Mouse (Mus musculus) embryonic facial prominence, embryonic 13.5 days (tissue): ENCODE measurements around the gene Pold4. TPM values are rescaled to one million over a fixed set of nuclear protein-coding genes. Genes with fewer than 3 reads are reported as not detected.

Experiments used
- ATAC-seq: fragments of 200-750 bp; cut with Nextera tagmentation; 2 replicates; pipeline ENCODE4 v1.8.0; 2017; ENCODE audit warnings: low read depth; ENCODE audit not compliant: insufficient number of reproducible peaks, insufficient read depth, low FRiP score, low TSS enrichment
- H3K27ac ChIP-seq: fragments of 300-500 bp; sonication (generic); 2 replicates; pipeline ENCODE4 v1.5.1; 2015; ENCODE audit warnings: moderate library complexity, mild to moderate bottlenecking, inconsistent platforms
- H3K27me3 ChIP-seq: fragments of 300-500 bp; sonication (generic); 2 replicates; pipeline ENCODE4 v1.6.1; 2015; ENCODE audit warnings: mild to moderate bottlenecking, inconsistent platforms
- H3K36me3 ChIP-seq: fragments of 300-500 bp; sonication (generic); 2 replicates; pipeline ENCODE4 v1.6.1; 2015; ENCODE audit warnings: mild to moderate bottlenecking, inconsistent platforms
- H3K4me1 ChIP-seq: fragments of 300-500 bp; sonication (generic); 2 replicates; pipeline ENCODE4 v1.6.1; 2015; ENCODE audit warnings: inconsistent platforms
- H3K4me2 ChIP-seq: fragments of 300-500 bp; sonication (generic); 2 replicates; pipeline ENCODE4 v1.6.1; 2015; ENCODE audit warnings: moderate library complexity, mild to moderate bottlenecking, inconsistent platforms
- H3K4me3 ChIP-seq: fragments of 300-500 bp; sonication (generic); 2 replicates; pipeline ENCODE4 v1.5.1; 2015; ENCODE audit warnings: mild to moderate bottlenecking, inconsistent platforms
- H3K9ac ChIP-seq: fragments of 300-500 bp; sonication (generic); 2 replicates; pipeline ENCODE4 v1.6.1; 2015; ENCODE audit warnings: mild to moderate bottlenecking, inconsistent platforms
- H3K9me3 ChIP-seq: fragments of 300-500 bp; sonication (generic); 2 replicates; pipeline ENCODE4 v1.6.1; 2016; ENCODE audit warnings: inconsistent platforms
- WGBS: fragments of 180-500 bp; shearing (Covaris S2); methylation state at CpG from one replicate; pipeline ENCODE4 v1.1.7; 2015; ENCODE audit warnings: mixed read lengths; 5-methylcytosine and 5-hydroxymethylcytosine counted together
- polyA plus RNA-seq: library from polyadenylated mRNA; unstranded; fragments of >200 nt; fragmentation: Nextera tagmentation; extraction: Ambion mirVana; gene quantifications from 2 replicates; pipeline ENCODE4 v1.2.1, GENCODE M21; 2015

The Pold4 gene
- polyA plus RNA-seq, 1 experiment from 2014 or later, result 21.2 TPM

- Histone ChIP-seq H3K9ac (no peak overlapping the region), H3K4me3 (no peak overlapping the region), H3K4me2 (no peak overlapping the region), H3K4me1 (peaks cover 15% of the 10 kb centered on the region), H3K36me3 (peaks cover 12% of the 10 kb centered on the region; the same call in 1 of the 2 replicates), H3K9me3 (no peaks in the 10 kb centered on the region), H3K27me3 (no peaks in the 10 kb centered on the region), H3K27ac (no peak overlapping the region)
- WGBS, result 52% methylated on average over 8 of the region's 8 CpGs
- no peak for ATAC-seq
Observed at GRCm38 (mm10) chr19:4261038-4261698, 29.5 kb downstream of the Pold4 start.

DNA sequence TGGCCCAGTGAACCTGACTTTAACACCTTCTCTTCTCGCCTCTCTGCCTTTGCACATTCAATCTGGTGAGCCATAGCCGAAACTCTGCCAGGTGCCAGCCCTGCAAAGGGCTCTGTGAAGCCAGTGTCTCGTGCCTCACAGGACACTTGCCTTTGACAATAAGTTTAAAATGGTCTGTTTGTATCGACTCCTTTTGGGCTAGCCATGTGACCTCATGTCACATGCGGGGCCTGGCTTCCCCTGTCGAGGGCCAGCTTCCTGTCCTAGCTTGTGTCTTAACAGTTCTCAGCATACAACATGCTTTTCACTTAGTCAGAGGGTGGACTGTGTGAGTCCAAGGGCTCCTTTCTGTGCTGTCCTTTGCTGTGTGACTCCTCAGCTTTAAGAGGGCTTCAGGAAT, 31.1 kb downstream of the Pold4 start:
- H3K9ac ChIP-seq, result 0 out of 2 replicates have a peak overlapping the region, but pooled peaks have one; percentile 2

GRCm38 (mm10) chr19:4263702-4264101, 32.0 kb downstream of the Pold4 start:
- H3K36me3 ChIP-seq, result peaks cover 12% of the 10 kb centered on the region; the same call in 1 of the 2 replicates
- 0 out of 2 replicates have a peak overlapping the region, but pooled peaks have one; percentile 6 for H3K9ac ChIP-seq
- H3K27ac ChIP-seq, result no peak overlapping the region
- WGBS, result 69% methylated on average over 14 of the region's 14 CpGs
- H3K4me1 ChIP-seq, result peaks cover 9% of the 10 kb centered on the region
- no peak overlapping the region for H3K4me2 ChIP-seq
- no peaks in the 10 kb centered on the region for H3K9me3 ChIP-seq
- H3K4me3 ChIP-seq, result no peak overlapping the region
- H3K27me3 ChIP-seq, result peaks cover 11% of the 10 kb centered on the region; the same call in 1 of the 2 replicates
- ATAC-seq, result no peak

More for the DNA sequence above, 31.1 kb downstream of the Pold4 start:
- WGBS, result 73% methylated on average over 6 of the region's 6 CpGs
- no peak overlapping the region for H3K27ac ChIP-seq
- H3K9me3 ChIP-seq, result no peaks in the 10 kb centered on the region
- peaks cover 7% of the 10 kb centered on the region for H3K4me1 ChIP-seq
- H3K36me3 ChIP-seq, result peaks cover 12% of the 10 kb centered on the region; the same call in 1 of the 2 replicates
- no peak overlapping the region for H3K4me3 ChIP-seq
- no peak overlapping the region for H3K4me2 ChIP-seq
- peaks cover 2% of the 10 kb centered on the region; the same call in 1 of the 2 replicates for H3K27me3 ChIP-seq
- ATAC-seq, result no peak

DNA sequence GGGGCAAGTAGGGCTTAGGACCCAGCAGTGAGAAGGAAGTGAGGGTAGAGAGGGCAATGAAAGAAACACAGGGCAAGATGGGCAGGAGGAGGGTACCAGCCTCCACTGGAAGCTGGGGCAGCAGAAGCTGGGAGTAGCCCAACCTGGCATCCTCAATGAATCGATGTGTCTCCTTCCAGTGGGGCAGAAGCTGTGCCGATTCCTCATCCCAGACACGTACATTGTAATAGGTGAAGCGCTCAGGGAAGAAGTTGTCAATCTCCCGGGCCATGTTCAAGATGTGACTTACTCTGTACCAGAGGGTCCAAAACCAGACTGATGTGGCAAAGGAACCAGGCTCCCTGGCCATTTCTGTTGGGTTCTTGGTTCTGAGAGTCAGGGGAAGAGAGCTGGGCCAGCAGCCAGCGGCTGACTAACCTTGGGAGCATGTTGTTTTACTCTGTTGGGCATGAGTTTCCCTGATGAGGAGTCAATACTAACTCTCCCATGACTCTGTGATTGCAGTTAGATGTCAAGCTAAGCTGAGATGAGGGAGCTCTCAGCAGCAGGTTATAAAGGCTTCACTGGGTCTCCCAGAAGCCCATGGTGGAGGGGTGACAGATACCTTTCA, 32.6 kb downstream of the Pold4 start:
- no peaks in the 10 kb centered on the region for H3K9me3 ChIP-seq
- no peak overlapping the region for H3K9ac ChIP-seq
- no peak for ATAC-seq
- H3K4me3 ChIP-seq, result no peak overlapping the region
- WGBS, result 92% methylated on average over 6 of the region's 6 CpGs
- H3K27me3 ChIP-seq, result peaks cover 17% of the 10 kb centered on the region; the same call in 1 of the 2 replicates
- H3K4me1 ChIP-seq, result peaks cover 15% of the 10 kb centered on the region
- no peak overlapping the region for H3K27ac ChIP-seq
- no peak overlapping the region for H3K4me2 ChIP-seq
- H3K36me3 ChIP-seq, result peaks cover 12% of the 10 kb centered on the region; the same call in 1 of the 2 replicates

DNA sequence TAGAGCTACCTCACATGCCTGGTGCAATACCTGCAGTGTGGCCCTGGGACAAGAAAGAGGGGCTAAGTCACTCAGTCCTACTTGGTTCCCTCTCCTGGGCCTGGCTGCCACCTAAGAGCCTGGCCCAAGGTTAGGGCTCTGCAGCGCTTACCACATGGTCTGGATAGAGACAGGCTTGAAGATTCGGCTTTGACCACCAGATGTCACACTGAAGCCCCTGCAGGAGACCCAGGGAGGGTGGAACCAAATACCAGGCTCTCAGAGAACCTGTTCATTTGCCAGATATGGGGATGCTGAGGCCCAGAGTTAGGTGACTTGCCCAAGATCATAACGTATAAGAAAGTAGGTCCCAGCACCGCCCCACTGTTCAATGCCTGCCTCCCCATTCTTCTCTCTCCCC, 34.3 kb downstream of the Pold4 start:
- peaks cover 30% of the 10 kb centered on the region for H3K27me3 ChIP-seq
- no peak overlapping the region for H3K4me2 ChIP-seq
- no peaks in the 10 kb centered on the region for H3K9me3 ChIP-seq
- ATAC-seq, result no peak
- peaks cover 16% of the 10 kb centered on the region for H3K36me3 ChIP-seq
- no peak overlapping the region for H3K27ac ChIP-seq
- WGBS, result 67% methylated on average over 4 of the region's 4 CpGs
- H3K4me3 ChIP-seq, result no peak overlapping the region
- no peak overlapping the region for H3K9ac ChIP-seq
- peaks cover 14% of the 10 kb centered on the region for H3K4me1 ChIP-seq

DNA sequence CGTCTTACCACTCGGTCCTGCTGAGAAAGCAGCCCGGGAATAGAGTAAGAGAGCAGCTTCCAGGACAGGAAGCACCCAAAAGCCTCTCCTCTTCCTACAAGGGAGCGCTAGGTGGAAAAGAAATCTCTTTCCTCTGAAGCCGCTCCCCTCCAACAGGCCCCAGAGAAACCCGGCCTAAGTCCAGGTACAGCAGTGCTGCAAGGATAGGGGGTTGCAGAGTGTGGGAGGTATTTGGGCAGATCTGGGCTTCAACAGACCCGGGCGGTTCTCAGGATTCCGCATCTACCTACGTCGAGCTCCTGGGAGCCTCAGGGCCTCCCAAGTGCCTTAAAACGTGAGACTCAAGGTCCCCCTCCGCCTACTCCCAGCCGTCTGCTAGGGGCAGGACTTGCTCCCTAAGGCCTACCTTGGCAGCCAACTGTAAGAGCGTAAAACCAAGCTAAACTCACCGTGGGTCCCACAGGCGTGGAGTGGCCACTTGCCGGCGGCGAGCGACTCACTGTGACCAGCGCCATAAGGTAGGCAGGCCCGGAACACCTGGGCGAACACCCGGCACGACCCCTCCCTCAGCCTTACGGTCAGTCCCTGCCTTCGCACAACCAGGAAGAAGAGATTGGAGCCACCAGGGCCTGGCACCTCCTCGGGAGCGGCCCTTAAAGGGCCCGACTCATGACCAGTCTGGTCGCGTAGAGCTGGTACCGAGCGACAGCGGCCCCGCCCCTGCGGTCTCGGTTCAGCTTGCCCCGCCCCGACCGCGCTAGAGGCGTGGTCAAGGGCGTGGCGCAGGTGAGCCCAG, 37.1 kb downstream of the Pold4 start, which contains the start of gene Ssh3:
Gene Ssh3 (minus strand): TSS at position 615 of the 796 bp plus-strand sequence.
- H3K36me3 ChIP-seq, result peaks cover 34% of the 10 kb centered on the region
- peaks cover 30% of the 10 kb centered on the region for H3K27me3 ChIP-seq
- peak within 1 kb of the TSS; percentile 74 for H3K4me2 ChIP-seq
- peaks cover 14% of the 10 kb centered on the region for H3K4me1 ChIP-seq
- ATAC-seq, result peak; percentile 78
- H3K9me3 ChIP-seq, result no peaks in the 10 kb centered on the region
- peak within 1 kb of the TSS; percentile 58 for H3K4me3 ChIP-seq
- H3K9ac ChIP-seq, result peak within 1 kb of the TSS; percentile 76
- WGBS, result 4% methylated on average over 46 of the region's 46 CpGs
- H3K27ac ChIP-seq, result 0 out of 2 replicates have a peak within 1 kb of the TSS, but pooled peaks have one; percentile 19

GRCm38 (mm10) chr19:4270187-4270586, 38.5 kb downstream of the Pold4 start:
- Histone ChIP-seq H3K4me1 (peaks cover 14% of the 10 kb centered on the region), H3K9ac (no peak overlapping the region), H3K27me3 (peaks cover 30% of the 10 kb centered on the region), H3K27ac (no peak overlapping the region), H3K9me3 (no peaks in the 10 kb centered on the region), H3K4me2 (no peak overlapping the region), H3K36me3 (peaks cover 25% of the 10 kb centered on the region), H3K4me3 (no peak overlapping the region)
- ATAC-seq, result no peak
- 65% methylated on average over 6 of the region's 6 CpGs for WGBS

DNA sequence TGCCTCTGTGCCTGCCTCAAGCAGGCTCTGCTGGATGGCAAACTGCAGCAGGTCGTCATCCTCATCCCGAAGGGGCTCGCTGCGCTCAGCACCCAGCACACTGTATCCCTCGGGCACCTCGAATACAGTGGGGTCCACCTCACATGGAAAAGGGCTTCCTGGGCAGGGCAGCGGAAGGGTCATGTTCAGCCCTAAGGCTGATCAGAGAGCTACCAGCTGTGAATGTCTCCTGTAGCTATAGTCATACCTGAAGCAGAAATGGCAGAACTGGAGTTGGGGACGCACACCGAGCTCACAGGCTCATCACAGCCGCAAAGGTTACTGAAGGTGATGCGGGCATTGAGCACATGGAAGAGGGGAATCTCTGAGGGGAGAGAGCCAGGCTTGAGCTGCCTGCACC, 39.3 kb downstream of the Pold4 start:
- Histone ChIP-seq H3K4me2 (no peak overlapping the region), H3K4me1 (peaks cover 14% of the 10 kb centered on the region), H3K9ac (no peak overlapping the region), H3K27ac (no peak overlapping the region), H3K36me3 (peaks cover 21% of the 10 kb centered on the region), H3K27me3 (peaks cover 30% of the 10 kb centered on the region), H3K9me3 (peaks cover 3% of the 10 kb centered on the region; the same call in 1 of the 2 replicates), H3K4me3 (no peak overlapping the region)
- 92% methylated on average over 11 of the region's 11 CpGs for WGBS
- ATAC-seq, result no peak

DNA sequence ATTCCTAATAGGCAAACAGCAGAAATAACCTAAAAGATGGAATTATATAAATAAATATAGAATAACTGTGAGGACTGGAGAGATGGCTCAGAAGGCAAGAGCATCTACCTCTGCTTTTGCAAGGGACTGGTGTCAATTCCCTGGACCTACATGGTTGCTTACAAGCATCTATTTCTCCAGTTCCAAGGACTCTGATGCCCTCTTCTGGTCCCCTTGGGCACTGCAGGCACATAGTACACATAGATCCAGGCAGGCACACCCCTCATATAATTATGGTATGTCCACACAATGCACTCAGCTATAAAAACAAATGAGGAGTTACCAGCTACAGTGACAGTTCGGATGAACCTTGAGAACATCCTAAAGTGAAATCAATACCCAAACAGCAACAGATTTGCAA, 47.8 kb downstream of the Pold4 start:
- peaks cover 3% of the 10 kb centered on the region; the same call in 1 of the 2 replicates for H3K9me3 ChIP-seq
- ATAC-seq, result no peak
- 97% methylated on average over 1 of the region's 1 CpGs for WGBS
- no peaks in the 10 kb centered on the region for H3K27me3 ChIP-seq
- no peak overlapping the region for H3K27ac ChIP-seq
- no peak overlapping the region for H3K4me2 ChIP-seq
- H3K9ac ChIP-seq, result no peak overlapping the region
- peaks cover 16% of the 10 kb centered on the region for H3K4me1 ChIP-seq
- H3K4me3 ChIP-seq, result no peak overlapping the region
- H3K36me3 ChIP-seq, result peaks cover 17% of the 10 kb centered on the region

DNA sequence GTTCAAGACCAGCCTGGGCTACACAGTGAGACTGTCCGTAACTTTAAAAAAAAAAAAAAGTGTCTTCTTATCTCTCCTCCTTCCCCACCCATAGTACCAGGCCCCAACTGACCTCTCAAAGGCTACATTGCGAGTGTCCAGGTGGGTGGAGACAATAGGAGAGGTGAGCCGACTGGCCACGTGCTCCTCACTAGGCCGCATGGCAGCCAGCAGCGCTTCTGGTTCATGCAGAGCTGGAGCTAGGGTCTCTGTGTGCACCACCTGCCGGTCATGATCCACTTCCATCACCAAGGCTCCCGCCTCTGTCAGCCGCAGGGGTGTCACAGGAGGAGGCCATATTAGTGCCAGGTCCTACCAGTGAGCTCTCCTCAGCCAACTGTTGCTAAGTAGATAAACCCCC, 48.7 kb downstream of the Pold4 start:
- WGBS, result 95% methylated on average over 9 of the region's 9 CpGs

GRCm38 (mm10) chr19:4282898-4283553, 51.3 kb downstream of the Pold4 start, which contains the start of gene Ankrd13d:
Gene Ankrd13d (minus strand): TSS chr19:4283137.
- H3K4me3 ChIP-seq, result peak within 1 kb of the TSS; percentile 55
- no peaks in the 10 kb centered on the region for H3K9me3 ChIP-seq
- H3K36me3 ChIP-seq, result peaks cover 43% of the 10 kb centered on the region
- WGBS, result under 1% methylated on average over 45 of the region's 50 CpGs
- H3K4me2 ChIP-seq, result peak within 1 kb of the TSS; percentile 73
- H3K9ac ChIP-seq, result peak within 1 kb of the TSS; percentile 75
- peaks cover 16% of the 10 kb centered on the region for H3K4me1 ChIP-seq
- H3K27me3 ChIP-seq, result no peaks in the 10 kb centered on the region
- ATAC-seq, result peak; percentile 89
- H3K27ac ChIP-seq, result peak within 1 kb of the TSS; percentile 16; the same call in 1 of the 2 replicates

More for the DNA sequence above, 48.7 kb downstream of the Pold4 start:
- H3K4me3 ChIP-seq, result no peak overlapping the region
- H3K4me2 ChIP-seq, result no peak overlapping the region
- no peak overlapping the region for H3K9ac ChIP-seq
- no peak for ATAC-seq
- H3K4me1 ChIP-seq, result peaks cover 16% of the 10 kb centered on the region
- no peak overlapping the region for H3K27ac ChIP-seq
- no peaks in the 10 kb centered on the region for H3K27me3 ChIP-seq
- H3K9me3 ChIP-seq, result peaks cover 3% of the 10 kb centered on the region; the same call in 1 of the 2 replicates
- peaks cover 21% of the 10 kb centered on the region for H3K36me3 ChIP-seq
